In genomic region chr19:34959369-34959768, GRCm38 (mm10) we compare ENCODE assay signal across 14 mouse cellular contexts. TPM values are rescaled to one million over a fixed set of nuclear protein-coding genes. Genes with fewer than 3 reads are reported as not detected.
DNase-seq lines count a peak whose midpoint lies in the region; ATAC-seq lines count a peak whose summit lies in the region.
"Had no signal": no experiment of that assay in that cellular context is flagged by ENCODE, and none has a peak within 500 bp of the region (broad histone marks: within the 10 kb centered on the region; RNA-seq: fewer than 3 reads in every experiment).

No protein-coding gene starts in this region.

- H3K4me3 ChIP-seq in heart, embryonic 10.5 days, result no peak overlapping the region
- H3K4me3 ChIP-seq: limb, embryonic 13.5 days; lung, embryonic 15.5 days had no signal

- H3K9me3 ChIP-seq in heart, embryonic 10.5 days, result no peaks in the 10 kb centered on the region
- H3K9me3 ChIP-seq: limb, embryonic 13.5 days; lung, embryonic 15.5 days had no signal

- 86% methylated on average over 11 of the region's 11 CpGs for WGBS in heart, embryonic 10.5 days

- peak; percentile 11 to 25 for DNase-seq in heart, adult 18-20 months
- DNase-seq in heart, embryonic 10.5 days (ENCODE audit: low spot score), result no peak
- DNase-seq in CD4-positive helper T cell, adult 2 months (ENCODE audit: low read depth, low spot score), result peak; percentile 70
- DNase-seq in left cerebral cortex, postnatal 25 days (ENCODE audit: low spot score in 2 of 2), result peak; percentile 13 to 85
- no peak for DNase-seq in adipocyte (ENCODE audit: low spot score)
- DNase-seq in testis, postnatal 14 days (ENCODE audit: low spot score), result no peak
- no peak for DNase-seq in urinary bladder, postnatal 36 days (ENCODE audit: low spot score in 2 of 2)
- DNase-seq: heart, postnatal 14 days had no signal

- no peak overlapping the region for H3K27ac ChIP-seq in heart, embryonic 10.5 days
- H3K27ac ChIP-seq: kidney, postnatal 0 days; limb, embryonic 13.5 days; lung, embryonic 15.5 days had no signal

- H3K4me1 ChIP-seq in heart, embryonic 10.5 days, result no peaks in the 10 kb centered on the region
- H3K4me1 ChIP-seq: limb, embryonic 13.5 days; lung, embryonic 15.5 days had no signal

- ATAC-seq in common myeloid progenitor, adult 5-6 weeks (replicated peaks; ENCODE audit: low read depth, poor library complexity, severe bottlenecking), result peak; percentile 63
- ATAC-seq: forebrain, embryonic 14.5 days; midbrain, embryonic 16.5 days had no signal

- intact Hi-C loops in left cerebral cortex, postnatal 25 days (cut with DNase I), result no loop called here

- peaks cover 73% of the 10 kb centered on the region for H3K36me3 ChIP-seq in heart, embryonic 10.5 days

- no peaks in the 10 kb centered on the region for H3K27me3 ChIP-seq in heart, embryonic 10.5 days (ENCODE audit: insufficient read depth, poor library complexity, severe bottlenecking)
- H3K27me3 ChIP-seq: limb, embryonic 13.5 days; lung, embryonic 15.5 days had no signal

RNA-seq across cellular contexts. Expression of gene Kif20b, which starts 37.2 kb away (rescaled TPM):
- 1 to 10 TPM in 1 of 2 experiments, under 1 TPM in 1; 0.82 to 1.5 TPM for total RNA-seq in heart, adult 18-20 months (2021)
- 46.0 and 69.5 TPM in 2 replicates for polyA plus RNA-seq in heart, embryonic 10.5 days (2016; fragmentation: Nextera tagmentation; extraction: Ambion mirVana)
- 146 and 147 TPM in 2 replicates for total RNA-seq in common myeloid progenitor, adult 5-6 weeks (2017)
- total RNA-seq in left cerebral cortex, postnatal 25 days (2021), result 1 to 10 TPM in 1 of 2 experiments, under 1 TPM in 1; 0.85 to 1.6 TPM

Comparison
In these comparisons a context has a peak if more than half of its experiments do, and no peak if none do; other contexts are left out.
1. DNase-seq: peak in heart, adult 18-20 months (2 of 2), CD4-positive helper T cell, adult 2 months (single experiment) and left cerebral cortex, postnatal 25 days (2 of 2); none in heart, embryonic 10.5 days (single experiment), adipocyte (single experiment), testis, postnatal 14 days (single experiment) and urinary bladder, postnatal 36 days (0 of 2).
2. RNA of gene Kif20b, which starts 37.2 kb away (total RNA-seq): 146 to 147 TPM in common myeloid progenitor, adult 5-6 weeks; 0.85 to 1.6 TPM in left cerebral cortex, postnatal 25 days and 0.82 to 1.5 TPM in heart, adult 18-20 months; every median in the first group is over 10 times any median in the second.